ENCODE assay signal across 22 mouse cellular contexts in genomic region chr2:44584061-44584460, GRCm38 (mm10).
DNase-seq lines count a peak whose midpoint lies in the region; ATAC-seq lines count a peak whose summit lies in the region.
"Had no signal": no experiment of that assay in that cellular context is flagged by ENCODE, and none has a peak within 500 bp of the region (broad histone marks: within the 10 kb centered on the region; RNA-seq: fewer than 3 reads in every experiment).

No protein-coding gene starts in this region.

- no peaks in the 10 kb centered on the region for H3K4me1 ChIP-seq in lung, embryonic 16.5 days (replicated peaks; ENCODE audit: control insufficient read depth, insufficient read depth, low read length)
- H3K4me1 ChIP-seq: embryonic facial prominence, embryonic 10.5 days; forebrain, embryonic 15.5 days; hindbrain, embryonic 15.5 days; midbrain, embryonic 10.5 days; neural tube, embryonic 15.5 days had no signal

- H3K9me3 ChIP-seq in lung, embryonic 16.5 days (ENCODE audit: control insufficient read depth, low read length) = 0 out of 2 replicates have a peak, but pooled peaks cover 2% of the 10 kb centered on the region
- H3K9me3 ChIP-seq: forebrain, embryonic 15.5 days; hindbrain, embryonic 15.5 days; midbrain, embryonic 10.5 days; neural tube, embryonic 15.5 days had no signal

- peak overlapping the region; percentile 77 for H3K27ac ChIP-seq in lung, embryonic 16.5 days (ENCODE audit: low read length)
- H3K27ac ChIP-seq: embryonic facial prominence, embryonic 10.5 days; forebrain, embryonic 15.5 days; hindbrain, embryonic 15.5 days; midbrain, embryonic 10.5 days; neural tube, embryonic 15.5 days; stomach, postnatal 0 days had no signal

- H3K27me3 ChIP-seq in lung, embryonic 16.5 days (ENCODE audit: control insufficient read depth, insufficient read depth, low read depth, low read length) = no peaks in the 10 kb centered on the region
- H3K27me3 ChIP-seq: forebrain, embryonic 15.5 days; hindbrain, embryonic 15.5 days; neural tube, embryonic 15.5 days had no signal

- H3K4me2 ChIP-seq in lung, embryonic 16.5 days (ENCODE audit: low read depth, low read length) = no peak overlapping the region
- H3K4me2 ChIP-seq: forebrain, embryonic 15.5 days; heart, embryonic 11.5 days; hindbrain, embryonic 15.5 days; liver, embryonic 11.5 days; neural tube, embryonic 15.5 days had no signal

- H3K36me3 ChIP-seq in lung, embryonic 16.5 days (ENCODE audit: control insufficient read depth, insufficient read depth, low read length) = no peaks in the 10 kb centered on the region
- H3K36me3 ChIP-seq: embryonic facial prominence, embryonic 10.5 days; forebrain, embryonic 15.5 days; hindbrain, embryonic 15.5 days; midbrain, embryonic 10.5 days; neural tube, embryonic 15.5 days had no signal

- no peak for DNase-seq in cerebellum, adult 8-10 months
- no peak for DNase-seq in lung, adult 18-20 months
- DNase-seq in cerebellum, postnatal 10 days = peak; percentile 68 to 69
- DNase-seq in layer of hippocampus, adult 18-20 months (ENCODE audit: low spot score in 2 of 2) = no peak
- DNase-seq in thymus, adult 18-20 months = no peak
- DNase-seq: adrenal gland, adult 8-10 months; gastrocnemius, postnatal 14 days; heart, adult 11 months; kidney, adult 2 months; kidney, postnatal 10 days; lung, adult 2 months had no signal

- no peak overlapping the region for H3K9ac ChIP-seq in lung, embryonic 16.5 days (ENCODE audit: low read length)
- H3K9ac ChIP-seq: forebrain, embryonic 15.5 days; hindbrain, embryonic 15.5 days; neural tube, embryonic 15.5 days had no signal

- H3K4me3 ChIP-seq in lung, embryonic 16.5 days (ENCODE audit: low read length) = no peak overlapping the region
- H3K4me3 ChIP-seq: embryonic facial prominence, embryonic 10.5 days; forebrain, embryonic 15.5 days; hindbrain, embryonic 15.5 days; midbrain, embryonic 10.5 days; neural tube, embryonic 15.5 days had no signal

- peak; percentile 58; the same call in 1 of the 2 replicates for ATAC-seq in cerebellum, adult (ENCODE audit: insufficient number of reproducible peaks, low FRiP score, low TSS enrichment)
- no peak for ATAC-seq in lung, embryonic 16.5 days (ENCODE audit: low read depth)
- ATAC-seq: forebrain, embryonic 15.5 days; midbrain, embryonic 16.5 days had no signal

Comparison
In these comparisons a context has a peak if more than half of its experiments do, and no peak if none do; other contexts are left out.
1. DNase-seq: peak in cerebellum, postnatal 10 days (2 of 2); none in cerebellum, adult 8-10 months (single experiment), lung, adult 18-20 months (0 of 2), layer of hippocampus, adult 18-20 months (0 of 2) and thymus, adult 18-20 months (0 of 2).